9 mouse cellular contexts compared by ENCODE assay signal in genomic region chr5:108669986-108670385, GRCm38 (mm10). TPM values are rescaled to one million over a fixed set of nuclear protein-coding genes. Genes with fewer than 3 reads are reported as not detected.
DNase-seq lines count a peak whose midpoint lies in the region; ATAC-seq and TF ChIP-seq lines count a peak whose summit lies in the region.
"Had no signal": no experiment of that assay in that cellular context is flagged by ENCODE, and none has a peak within 500 bp of the region (broad histone marks: within the 10 kb centered on the region; RNA-seq: fewer than 3 reads in every experiment).

No protein-coding gene starts in this region.

- 83% methylated on average over 9 of the region's 9 CpGs for WGBS in embryonic facial prominence, embryonic 10.5 days
- WGBS in hindbrain, postnatal 0 days = 78% methylated on average over 9 of the region's 9 CpGs
- 81% methylated on average over 9 of the region's 9 CpGs for WGBS in midbrain, embryonic 16.5 days

- no peak for TF ChIP-seq CTCF in hindbrain, postnatal 0 days (IDR thresholded peaks at IDR 0.05; ENCODE audit: low read depth)

- peaks cover 29% of the 10 kb centered on the region for H3K36me3 ChIP-seq in embryonic facial prominence, embryonic 10.5 days (replicated peaks)
- H3K36me3 ChIP-seq in hindbrain, postnatal 0 days (ENCODE audit: insufficient read depth, low read length) = peaks cover 6% of the 10 kb centered on the region
- peaks cover 15% of the 10 kb centered on the region for H3K36me3 ChIP-seq in midbrain, embryonic 16.5 days (ENCODE audit: control insufficient read depth, insufficient read depth, low read length)

- no peaks in the 10 kb centered on the region for H3K9me3 ChIP-seq in embryonic facial prominence, embryonic 10.5 days
- H3K9me3 ChIP-seq in hindbrain, postnatal 0 days (ENCODE audit: low read length) = no peaks in the 10 kb centered on the region
- no peaks in the 10 kb centered on the region for H3K9me3 ChIP-seq in midbrain, embryonic 16.5 days (replicated peaks; ENCODE audit: control insufficient read depth, low read length, poor library complexity, severe bottlenecking)

- ATAC-seq in hindbrain, postnatal 0 days = 0 out of 2 replicates have a peak, but pooled peaks have one; percentile 2
- peak; percentile 11; the same call in 1 of the 2 replicates for ATAC-seq in midbrain, embryonic 16.5 days

- H3K4me2 ChIP-seq in hindbrain, postnatal 0 days (ENCODE audit: low read depth, low read length) = peak overlapping the region; percentile 77
- H3K4me2 ChIP-seq in midbrain, embryonic 16.5 days (ENCODE audit: low read length) = peak overlapping the region; percentile 63; the same call in 1 of the 2 replicates

- H3K27me3 ChIP-seq in embryonic facial prominence, embryonic 10.5 days (replicated peaks; ENCODE audit: low read depth, poor library complexity, severe bottlenecking) = no peaks in the 10 kb centered on the region
- no peaks in the 10 kb centered on the region for H3K27me3 ChIP-seq in hindbrain, postnatal 0 days (ENCODE audit: insufficient read depth, low read length)
- no peaks in the 10 kb centered on the region for H3K27me3 ChIP-seq in midbrain, embryonic 16.5 days (ENCODE audit: control insufficient read depth, insufficient read depth, low read depth, low read length)

- DNase-seq in kidney, adult 18-20 months = peak; percentile 43
- DNase-seq in kidney, postnatal 10 days = no peak
- no peak for DNase-seq in embryonic facial prominence, embryonic 10.5 days (ENCODE audit: low spot score)
- no peak for DNase-seq in hindbrain, postnatal 0 days (ENCODE audit: low spot score)
- no peak for DNase-seq in left cerebral cortex, postnatal 14 days (ENCODE audit: low spot score in 2 of 2)
- DNase-seq in layer of hippocampus, adult 8-10 months (ENCODE audit: low spot score in 2 of 2) = no peak
- DNase-seq in gastrocnemius, postnatal 14 days = no peak

- H3K4me1 ChIP-seq in embryonic facial prominence, embryonic 10.5 days = peaks cover 20% of the 10 kb centered on the region
- H3K4me1 ChIP-seq in hindbrain, postnatal 0 days (ENCODE audit: insufficient read depth, low read length) = no peaks in the 10 kb centered on the region; the same call in 1 of the 2 replicates
- H3K4me1 ChIP-seq in midbrain, embryonic 16.5 days (ENCODE audit: control insufficient read depth, insufficient read depth, low read length) = peaks cover 11% of the 10 kb centered on the region

- peak overlapping the region; percentile 70 for H3K4me3 ChIP-seq in embryonic facial prominence, embryonic 10.5 days
- no peak overlapping the region for H3K4me3 ChIP-seq in hindbrain, postnatal 0 days (ENCODE audit: low read length)
- no peak overlapping the region for H3K4me3 ChIP-seq in midbrain, embryonic 16.5 days (ENCODE audit: low read depth, low read length)

- H3K9ac ChIP-seq in hindbrain, postnatal 0 days (replicated peaks; ENCODE audit: low read length) = peak overlapping the region; percentile 5; the same call in 1 of the 2 replicates
- H3K9ac ChIP-seq in midbrain, embryonic 16.5 days (ENCODE audit: low read depth, low read length) = no peak overlapping the region

- H3K27ac ChIP-seq in embryonic facial prominence, embryonic 10.5 days (replicated peaks) = no peak overlapping the region; the same call in 1 of the 2 replicates
- H3K27ac ChIP-seq in hindbrain, postnatal 0 days = peak overlapping the region; percentile 85
- H3K27ac ChIP-seq in midbrain, embryonic 16.5 days (ENCODE audit: low read length) = no peak overlapping the region

- intact Hi-C loops in left cerebral cortex, postnatal 14 days (cut with DNase I) = loop anchor here (1.0 to 10.0 kb wide), 2 partner anchors 7 to 1435 kb away; partner anchors contain the start of gene Gtpbp6
- intact Hi-C loops in gastrocnemius, postnatal 14 days (cut with DNase I; ENCODE audit: low total_unique reads) = loop anchor here (5.0 kb wide), 1 partner anchor 57 kb away; no protein-coding TSS in a partner anchor

RNA-seq across cellular contexts. Expression of gene Dgkq, which starts 0.5 kb away (rescaled TPM):
- 12.5 and 14.5 TPM in 2 replicates for polyA plus RNA-seq in embryonic facial prominence, embryonic 10.5 days (2016; fragmentation: Nextera tagmentation; extraction: Ambion mirVana)
- total RNA-seq in hindbrain, postnatal 0 days (2014; rRNA removed) = 48.2 and 64.4 TPM in 2 replicates
- polyA plus RNA-seq in hindbrain, postnatal 0 days (2015; fragmentation: Nextera tagmentation; extraction: Ambion mirVana) = 19.3 and 20.0 TPM in 2 replicates
- 33.0 and 36.9 TPM in 2 replicates for polyA plus RNA-seq in midbrain, embryonic 16.5 days (2015; fragmentation: Nextera tagmentation; extraction: Ambion mirVana)
- total RNA-seq in left cerebral cortex, postnatal 14 days (2021) = 10 to 100 TPM; 51.4 to 53.5 TPM
- 10 to 100 TPM; 52.6 to 61.4 (median 58.7) TPM for total RNA-seq in layer of hippocampus, adult 8-10 months (2022)
- total RNA-seq in gastrocnemius, postnatal 14 days (2021) = 1 to 10 TPM; 4.5 to 5.2 TPM

RNA-seq across cellular contexts. Expression of gene Slc26a1, which starts 5.4 kb away (rescaled TPM):
- 0.55 and 0.92 TPM in 2 replicates for polyA plus RNA-seq in embryonic facial prominence, embryonic 10.5 days (2016; fragmentation: Nextera tagmentation; extraction: Ambion mirVana)
- total RNA-seq in hindbrain, postnatal 0 days (2014; rRNA removed) = 6.3 and 12.6 TPM in 2 replicates
- 3.5 and 3.6 TPM in 2 replicates for polyA plus RNA-seq in hindbrain, postnatal 0 days (2015; fragmentation: Nextera tagmentation; extraction: Ambion mirVana)
- polyA plus RNA-seq in midbrain, embryonic 16.5 days (2015; fragmentation: Nextera tagmentation; extraction: Ambion mirVana) = 4.3 and 4.4 TPM in 2 replicates
- total RNA-seq in left cerebral cortex, postnatal 14 days (2021) = 1 to 10 TPM; 1.3 to 2.6 TPM
- total RNA-seq in layer of hippocampus, adult 8-10 months (2022) = 1 to 10 TPM; 1.0 to 1.8 (median 1.5) TPM
- not detected for total RNA-seq in gastrocnemius, postnatal 14 days (2021)
- total RNA-seq: neutrophil, adult 5-6 weeks had no signal

RNA-seq across cellular contexts. Expression of gene Idua, which starts 9.9 kb away (rescaled TPM):
- 9.3 and 9.6 TPM in 2 replicates for polyA plus RNA-seq in embryonic facial prominence, embryonic 10.5 days (2016; fragmentation: Nextera tagmentation; extraction: Ambion mirVana)
- 4.9 and 11.4 TPM in 2 replicates for total RNA-seq in hindbrain, postnatal 0 days (2014; rRNA removed)
- 8.0 and 8.2 TPM in 2 replicates for polyA plus RNA-seq in hindbrain, postnatal 0 days (2015; fragmentation: Nextera tagmentation; extraction: Ambion mirVana)
- polyA plus RNA-seq in midbrain, embryonic 16.5 days (2015; fragmentation: Nextera tagmentation; extraction: Ambion mirVana) = 13.1 and 14.4 TPM in 2 replicates
- 1 to 10 TPM; 9.6 TPM for total RNA-seq in left cerebral cortex, postnatal 14 days (2021)
- 10 to 100 TPM; 17.4 to 27.3 (median 22.4) TPM for total RNA-seq in layer of hippocampus, adult 8-10 months (2022)
- 1 to 10 TPM; 5.8 to 8.8 TPM for total RNA-seq in gastrocnemius, postnatal 14 days (2021)

RNA-seq across cellular contexts. Expression of gene Fgfrl1, which starts 22.2 kb away (rescaled TPM):
- polyA plus RNA-seq in embryonic facial prominence, embryonic 10.5 days (2016; fragmentation: Nextera tagmentation; extraction: Ambion mirVana) = 28.9 and 34.0 TPM in 2 replicates
- 38.5 and 42.7 TPM in 2 replicates for total RNA-seq in hindbrain, postnatal 0 days (2014; rRNA removed)
- polyA plus RNA-seq in hindbrain, postnatal 0 days (2015; fragmentation: Nextera tagmentation; extraction: Ambion mirVana) = 11.3 and 12.1 TPM in 2 replicates
- 3.3 and 3.5 TPM in 2 replicates for polyA plus RNA-seq in midbrain, embryonic 16.5 days (2015; fragmentation: Nextera tagmentation; extraction: Ambion mirVana)
- total RNA-seq in left cerebral cortex, postnatal 14 days (2021) = 10 to 100 TPM; 14.4 to 20.7 TPM
- total RNA-seq in layer of hippocampus, adult 8-10 months (2022) = 10 to 100 TPM; 21.5 to 37.6 (median 27.6) TPM
- total RNA-seq in gastrocnemius, postnatal 14 days (2021) = 10 to 100 TPM; 31.9 to 45.4 TPM

RNA-seq across cellular contexts. Expression of gene Tmem175, which starts 40.4 kb away (rescaled TPM):
- 15.1 and 16.0 TPM in 2 replicates for polyA plus RNA-seq in embryonic facial prominence, embryonic 10.5 days (2016; fragmentation: Nextera tagmentation; extraction: Ambion mirVana)
- 43.6 and 50.0 TPM in 2 replicates for total RNA-seq in hindbrain, postnatal 0 days (2014; rRNA removed)
- polyA plus RNA-seq in hindbrain, postnatal 0 days (2015; fragmentation: Nextera tagmentation; extraction: Ambion mirVana) = 38.7 and 40.6 TPM in 2 replicates
- polyA plus RNA-seq in midbrain, embryonic 16.5 days (2015; fragmentation: Nextera tagmentation; extraction: Ambion mirVana) = 22.0 and 25.1 TPM in 2 replicates
- total RNA-seq in left cerebral cortex, postnatal 14 days (2021) = 10 to 100 TPM; 38.3 to 44.2 TPM
- 10 to 100 TPM; 39.5 to 44.9 (median 42.5) TPM for total RNA-seq in layer of hippocampus, adult 8-10 months (2022)
- total RNA-seq in gastrocnemius, postnatal 14 days (2021) = 1 to 10 TPM; 5.5 to 5.6 TPM
